Mouse (Mus musculus) C2C12 (cell line): Measurements from ENCODE around the gene Aqp3. TPM values are rescaled to one million over a fixed set of nuclear protein-coding genes. Genes with fewer than 3 reads are reported as not detected.

ENCODE experiments used
- H3K27me3 ChIP-seq: one replicate; pipeline ENCODE4 v1.6.1; 2011; ENCODE audit not compliant: control insufficient read depth, insufficient read depth, insufficient read length
- H3K36me3 ChIP-seq: one replicate; pipeline ENCODE4 v1.6.1; 2011; ENCODE audit not compliant: control insufficient read depth, insufficient read depth
- H3K4me3 ChIP-seq: one replicate; pipeline ENCODE4 v1.5.1; 2011; ENCODE audit warnings: mild to moderate bottlenecking, control low read depth; ENCODE audit not compliant: poor library complexity, insufficient read depth, severe bottlenecking
- H3K79me2 ChIP-seq: one replicate; pipeline ENCODE4 v1.6.1; 2011; ENCODE audit not compliant: control insufficient read depth, insufficient read depth
- H3K79me3 ChIP-seq: one replicate; pipeline ENCODE4 v1.6.1; 2011; ENCODE audit warnings: low read depth, control low read depth
- H3ac ChIP-seq: one replicate; pipeline ENCODE3; 2011; ENCODE audit warnings: low read depth; ENCODE audit not compliant: control insufficient read depth, insufficient read length
- CEBPB ChIP-seq: IDR thresholded peaks from one replicate; pipeline ENCODE4 v1.6.1; 2011; ENCODE audit warnings: low read depth, mild to moderate bottlenecking, control low read depth, moderate library complexity
- CTCF ChIP-seq: IDR thresholded peaks from one replicate; pipeline ENCODE4 v1.5.1; 2011; ENCODE audit not compliant: control insufficient read depth, insufficient read depth, insufficient read length
- FOSL1 ChIP-seq: IDR thresholded peaks from one replicate; pipeline ENCODE4 v1.8.0; 2011; ENCODE audit warnings: mild to moderate bottlenecking, low read length; ENCODE audit not compliant: poor library complexity, insufficient read depth, severe bottlenecking
- MAX ChIP-seq: IDR thresholded peaks from one replicate; pipeline ENCODE4 v1.6.1; 2011; ENCODE audit warnings: mild to moderate bottlenecking, control low read depth
- MYOD1 ChIP-seq: IDR thresholded peaks from one replicate; pipeline ENCODE4 v1.6.1; 2011; ENCODE audit warnings: low read depth; ENCODE audit not compliant: control insufficient read depth, insufficient read length
- MYOG ChIP-seq: IDR thresholded peaks from one replicate; pipeline ENCODE4 v1.6.1; 2011; ENCODE audit not compliant: control insufficient read depth, insufficient read length; ENCODE audit errors: extremely low read depth
- USF1 ChIP-seq: IDR thresholded peaks from one replicate; pipeline ENCODE4 v1.6.1; 2011; ENCODE audit warnings: low read depth, mild to moderate bottlenecking, control low read depth, moderate library complexity
- polyA plus RNA-seq: library from polyadenylated mRNA; unstranded; fragments of >200 nt; fragmentation: generic; extraction: Trizol; gene quantifications from one replicate; pipeline ENCODE4 v1.2.1, GENCODE M21; 2012; ENCODE audit warnings: missing spikeins

Gene Aqp3
- polyA plus RNA-seq, 1 experiment: 0.06 TPM

DNA sequence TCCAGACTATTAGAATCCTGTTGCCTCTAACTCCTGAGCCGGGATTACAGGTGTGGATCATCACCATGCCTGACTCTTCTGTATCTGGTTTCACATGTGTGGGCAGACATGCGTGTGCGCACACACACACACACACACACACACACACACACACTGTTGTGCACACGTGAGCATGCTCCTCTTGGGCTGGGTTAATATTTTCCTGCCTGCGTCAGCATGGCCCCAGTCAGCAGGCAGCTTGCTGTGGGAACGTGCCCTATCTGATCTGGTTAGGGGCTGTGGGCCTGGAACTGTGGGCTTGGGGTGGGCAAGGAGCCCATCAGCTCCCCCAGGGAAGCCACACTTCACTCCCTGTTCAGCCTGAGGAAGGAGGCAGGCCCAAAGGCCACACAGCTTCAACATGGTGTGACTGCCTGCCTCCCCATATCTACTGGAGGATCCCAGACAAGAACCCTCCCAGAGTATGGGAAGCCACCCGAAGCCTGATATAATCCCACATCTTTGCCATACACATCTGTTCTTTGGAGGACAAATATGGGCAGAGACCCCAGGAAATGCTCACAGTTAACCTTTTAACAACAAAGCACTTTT is 41.1 kb downstream of the Aqp3 start:
- TF ChIP-seq MYOG: no peak
- no peak for TF ChIP-seq USF1
- TF ChIP-seq CEBPB: no peak
- no peak for TF ChIP-seq MAX
- no peak for TF ChIP-seq MYOD1
- TF ChIP-seq CTCF: no peak
- no peak for TF ChIP-seq FOSL1
- Histone ChIP-seq H3K79me2 (no peaks in the 10 kb centered on the region), H3K27me3 (peaks cover 3% of the 10 kb centered on the region), H3K4me3 (no peak overlapping the region), H3K36me3 (no peaks in the 10 kb centered on the region), H3ac (no peak overlapping the region), H3K79me3 (no peaks in the 10 kb centered on the region)

DNA sequence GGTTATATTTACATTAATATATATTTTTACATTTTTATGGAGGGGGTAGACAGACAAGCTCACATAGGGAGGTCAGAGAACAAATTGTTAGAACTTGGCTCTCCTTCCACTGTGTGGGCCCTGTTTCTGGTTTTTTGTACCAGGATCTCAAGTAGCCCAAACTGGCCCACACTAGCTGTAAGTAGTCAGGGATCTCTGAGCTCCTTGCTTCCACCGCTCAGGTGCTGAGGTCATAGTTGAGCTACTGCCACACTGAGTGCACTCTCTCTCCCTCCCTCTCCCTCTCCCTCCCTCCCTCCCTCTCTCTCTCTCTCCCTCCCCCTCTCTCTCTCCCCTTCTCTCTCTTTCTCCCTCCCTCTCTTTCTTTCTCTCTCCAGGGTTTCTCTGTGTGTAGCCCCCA is 41.7 kb downstream of the Aqp3 start:
- H3K4me3 ChIP-seq: no peak overlapping the region
- no peak overlapping the region for H3ac ChIP-seq
- no peak for TF ChIP-seq MYOD1
- TF ChIP-seq USF1: no peak
- TF ChIP-seq CTCF: no peak
- no peak for TF ChIP-seq CEBPB
- TF ChIP-seq MYOG: no peak
- no peak for TF ChIP-seq MAX
- TF ChIP-seq FOSL1: no peak
- no peaks in the 10 kb centered on the region for H3K36me3 ChIP-seq
- H3K79me3 ChIP-seq: no peaks in the 10 kb centered on the region
- H3K27me3 ChIP-seq: no peaks in the 10 kb centered on the region
- H3K79me2 ChIP-seq: no peaks in the 10 kb centered on the region

DNA sequence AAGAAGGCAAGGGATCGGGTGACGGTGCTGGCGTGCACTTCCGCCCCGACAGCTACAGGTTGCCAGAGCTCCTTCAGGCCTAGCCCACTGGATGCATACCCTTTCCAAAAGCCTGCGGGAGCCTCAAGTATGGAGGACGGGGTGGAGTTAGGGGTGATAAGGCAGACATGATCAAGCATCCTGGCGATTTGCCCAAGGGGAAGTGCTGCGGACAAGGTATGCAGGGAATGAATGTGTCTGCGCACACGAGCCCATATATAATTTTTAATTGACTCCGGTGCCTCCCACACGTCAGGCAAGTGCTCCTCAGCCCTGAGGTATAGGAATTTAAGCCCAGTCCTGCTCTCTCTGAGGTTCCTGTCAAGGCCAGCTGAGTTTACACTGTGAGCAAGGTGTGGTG is 42.9 kb downstream of the Aqp3 start:
- no peak for TF ChIP-seq CTCF
- TF ChIP-seq CEBPB: no peak
- no peak for TF ChIP-seq MAX
- TF ChIP-seq USF1: no peak
- H3K79me2 ChIP-seq: no peaks in the 10 kb centered on the region
- H3K79me3 ChIP-seq: no peaks in the 10 kb centered on the region
- no peak overlapping the region for H3ac ChIP-seq
- no peak overlapping the region for H3K4me3 ChIP-seq
- H3K27me3 ChIP-seq: no peaks in the 10 kb centered on the region
- no peaks in the 10 kb centered on the region for H3K36me3 ChIP-seq

DNA sequence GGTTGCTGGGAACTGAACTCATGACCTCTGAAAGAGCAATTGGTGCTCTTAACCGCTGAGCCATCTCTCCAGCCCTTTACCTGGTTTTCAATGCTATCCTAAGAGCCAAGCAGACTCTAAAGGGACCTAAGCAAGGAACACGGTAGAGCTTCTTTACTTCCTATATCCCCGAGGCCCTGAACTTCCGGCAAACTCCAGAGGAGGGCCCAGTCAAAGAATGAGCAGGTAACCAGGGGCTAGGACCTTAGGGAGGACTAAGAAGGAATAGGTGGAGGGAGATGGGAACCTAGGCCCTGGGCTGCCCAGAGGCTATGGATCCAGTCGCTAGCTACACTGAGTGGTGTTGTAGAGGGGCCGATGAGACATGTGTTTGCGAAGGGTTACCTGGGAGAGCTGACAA is 46.2 kb downstream of the Aqp3 start:
- Histone ChIP-seq H3K36me3 (no peaks in the 10 kb centered on the region), H3K4me3 (no peak overlapping the region), H3ac (no peak overlapping the region), H3K27me3 (no peaks in the 10 kb centered on the region), H3K79me3 (no peaks in the 10 kb centered on the region), H3K79me2 (no peaks in the 10 kb centered on the region)
- TF ChIP-seq MYOD1: no peak
- TF ChIP-seq CEBPB: no peak
- TF ChIP-seq MYOG: no peak
- TF ChIP-seq USF1: no peak
- no peak for TF ChIP-seq MAX
- TF ChIP-seq CTCF: no peak
- no peak for TF ChIP-seq FOSL1

DNA sequence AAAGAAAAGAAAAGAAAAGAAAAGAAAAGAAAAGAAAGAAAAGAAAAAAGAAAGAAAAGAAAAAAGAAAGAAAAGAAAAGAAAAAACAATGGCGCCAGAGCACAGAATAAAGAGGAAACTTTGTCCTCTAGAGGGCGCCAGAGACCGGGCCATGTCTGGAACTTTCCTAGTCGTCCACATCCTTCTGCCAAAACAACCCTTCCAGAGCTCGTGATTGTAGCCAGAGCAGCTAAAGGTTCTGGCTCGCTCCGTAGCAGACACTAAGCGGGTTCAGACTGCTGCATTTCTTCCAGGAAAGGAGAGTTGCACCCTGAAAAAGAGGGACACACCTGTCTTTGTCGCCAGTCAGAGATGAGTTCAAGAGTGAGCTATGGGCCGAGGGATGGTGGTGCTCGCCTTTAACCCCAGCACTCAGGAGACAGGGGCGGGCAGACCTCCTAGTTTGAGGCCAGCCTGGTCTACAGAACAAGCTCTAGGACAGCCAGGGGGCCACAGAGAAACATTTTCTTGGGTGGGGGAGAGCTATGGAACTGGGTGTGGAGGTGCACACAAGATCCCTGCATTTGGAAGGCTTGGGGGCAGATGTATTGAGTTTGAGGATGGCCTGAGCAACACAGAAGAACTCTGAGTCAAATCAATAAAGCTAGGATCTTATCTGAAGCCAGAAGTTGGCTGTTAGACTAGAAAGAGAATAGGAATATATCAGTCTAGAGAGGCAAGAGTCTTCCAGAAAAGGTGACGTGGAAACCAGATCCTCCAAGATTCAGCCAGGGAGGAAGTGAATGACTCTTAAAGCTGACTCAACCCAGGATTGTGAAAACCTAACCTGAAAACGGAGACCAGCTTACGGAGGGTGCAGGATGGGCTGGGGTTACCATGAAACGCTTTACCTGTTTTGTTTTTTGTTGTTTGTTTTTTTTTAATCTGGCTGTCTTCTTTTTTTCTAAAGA is 47.0 kb downstream of the Aqp3 start:
- H3K27me3 ChIP-seq: no peaks in the 10 kb centered on the region
- H3ac ChIP-seq: peak overlapping the region; percentile 74
- no peaks in the 10 kb centered on the region for H3K36me3 ChIP-seq
- no peaks in the 10 kb centered on the region for H3K79me2 ChIP-seq
- H3K4me3 ChIP-seq: no peak overlapping the region
- no peaks in the 10 kb centered on the region for H3K79me3 ChIP-seq
- TF ChIP-seq FOSL1 (no peak), MYOD1 (no peak), CTCF (no peak), MYOG (no peak), MAX (no peak), CEBPB (no peak)

DNA sequence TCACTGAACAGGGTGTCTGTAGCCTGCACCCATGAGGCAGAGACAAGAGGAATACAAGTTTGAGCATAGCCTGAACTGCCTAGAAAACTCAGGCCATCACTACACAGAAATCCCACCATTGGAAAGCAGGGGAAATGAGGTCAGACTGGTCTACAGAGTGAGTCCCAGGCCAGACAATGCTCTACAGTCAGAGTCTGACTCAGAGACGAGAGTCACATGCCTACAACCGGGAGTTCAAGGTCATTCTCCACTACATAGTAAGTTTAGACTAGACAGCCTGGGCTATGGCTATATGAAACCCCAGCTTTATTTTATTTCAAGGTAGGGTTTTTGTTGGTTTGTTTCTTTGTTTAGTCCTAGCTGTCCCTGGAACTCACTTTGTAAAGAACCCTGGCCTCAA is 49.1 kb downstream of the Aqp3 start:
- TF ChIP-seq USF1: no peak
- TF ChIP-seq CEBPB: no peak
- no peak for TF ChIP-seq MAX
- TF ChIP-seq CTCF: no peak
- TF ChIP-seq MYOG: no peak
- TF ChIP-seq FOSL1: no peak
- no peak for TF ChIP-seq MYOD1
- no peak overlapping the region for H3ac ChIP-seq
- no peaks in the 10 kb centered on the region for H3K36me3 ChIP-seq
- no peaks in the 10 kb centered on the region for H3K79me3 ChIP-seq
- H3K79me2 ChIP-seq: no peaks in the 10 kb centered on the region
- H3K4me3 ChIP-seq: no peak overlapping the region
- H3K27me3 ChIP-seq: no peaks in the 10 kb centered on the region
